Mouse (Mus musculus) frontal cortex, postnatal 25 days (tissue): Measurements from ENCODE around the gene Mto1.
"Not testable (repeated sequence)": the region's sequence is repeated elsewhere in the genome, so short reads cannot be mapped to it uniquely, and the experiment has no call there.

ENCODE experiments used
- DNase-seq, 2 experiments: peaks; one replicate each; pipeline ENCODE4 v3.0.0; 2022; ENCODE audit warnings: low spot score in 2 of 2

Mto1 gene

DNA sequence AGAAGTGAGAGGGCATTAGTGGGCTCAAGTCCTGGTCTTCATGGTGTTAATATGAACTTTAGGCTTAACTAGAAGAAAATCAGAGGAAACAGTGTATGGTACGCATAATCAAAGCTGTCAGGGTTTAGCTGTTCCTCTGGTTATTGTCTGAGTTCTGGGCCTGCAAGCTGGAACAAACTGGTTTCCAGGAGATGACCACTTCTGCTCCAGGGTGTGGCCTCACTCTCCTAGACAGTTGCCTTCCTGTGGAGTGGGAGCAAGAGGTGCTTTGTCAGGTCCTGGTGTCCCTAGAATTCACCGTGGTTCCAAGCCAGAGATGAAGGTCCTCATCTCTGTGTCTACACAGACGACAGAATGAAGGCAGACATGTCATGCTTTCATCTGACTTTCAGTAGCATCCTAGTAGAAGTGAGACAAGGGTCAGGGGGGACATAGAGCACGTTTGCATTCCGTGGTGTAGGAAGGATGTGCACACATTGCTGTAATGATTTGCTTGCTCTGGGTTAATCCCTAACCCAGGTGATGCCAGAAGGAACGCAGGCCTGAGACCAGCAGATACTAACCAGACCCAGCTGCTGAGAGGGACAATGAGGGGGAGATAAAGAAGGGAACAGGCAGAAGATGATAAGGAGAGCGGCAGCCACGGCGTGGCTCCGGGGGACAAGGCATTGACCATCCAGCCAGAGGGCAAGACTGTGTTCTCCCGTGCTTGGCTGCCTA, 58.2 kb downstream of the Mto1 start:
- DNase-seq: no peak

GRCm38 (mm10) chr9:78506722-78507077, 58.7 kb downstream of the Mto1 start:
- no peak for DNase-seq

- DNase-seq: no peak
Observed at GRCm38 (mm10) chr9:78508106-78508786, 60.2 kb downstream of the Mto1 start.

DNA sequence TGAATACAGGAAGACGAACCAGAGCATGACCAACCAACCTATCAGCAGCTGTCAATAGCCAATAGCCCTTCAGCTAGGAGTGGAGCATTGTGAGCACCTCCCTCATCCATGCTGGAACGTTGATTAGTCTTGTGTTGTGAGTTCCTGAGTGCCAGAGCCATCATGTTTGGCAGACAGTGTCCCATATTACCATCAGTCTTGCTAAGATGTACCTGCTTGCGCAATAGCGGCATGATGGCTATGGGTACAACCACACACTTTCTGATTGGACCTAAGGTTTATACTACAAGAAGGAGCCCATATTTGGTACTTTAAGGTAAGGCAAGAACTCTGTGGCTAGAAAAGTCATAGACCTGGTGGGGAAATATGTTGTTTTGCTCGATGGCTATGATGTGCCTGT, 63.7 kb downstream of the Mto1 start:
- no peak for DNase-seq

DNA sequence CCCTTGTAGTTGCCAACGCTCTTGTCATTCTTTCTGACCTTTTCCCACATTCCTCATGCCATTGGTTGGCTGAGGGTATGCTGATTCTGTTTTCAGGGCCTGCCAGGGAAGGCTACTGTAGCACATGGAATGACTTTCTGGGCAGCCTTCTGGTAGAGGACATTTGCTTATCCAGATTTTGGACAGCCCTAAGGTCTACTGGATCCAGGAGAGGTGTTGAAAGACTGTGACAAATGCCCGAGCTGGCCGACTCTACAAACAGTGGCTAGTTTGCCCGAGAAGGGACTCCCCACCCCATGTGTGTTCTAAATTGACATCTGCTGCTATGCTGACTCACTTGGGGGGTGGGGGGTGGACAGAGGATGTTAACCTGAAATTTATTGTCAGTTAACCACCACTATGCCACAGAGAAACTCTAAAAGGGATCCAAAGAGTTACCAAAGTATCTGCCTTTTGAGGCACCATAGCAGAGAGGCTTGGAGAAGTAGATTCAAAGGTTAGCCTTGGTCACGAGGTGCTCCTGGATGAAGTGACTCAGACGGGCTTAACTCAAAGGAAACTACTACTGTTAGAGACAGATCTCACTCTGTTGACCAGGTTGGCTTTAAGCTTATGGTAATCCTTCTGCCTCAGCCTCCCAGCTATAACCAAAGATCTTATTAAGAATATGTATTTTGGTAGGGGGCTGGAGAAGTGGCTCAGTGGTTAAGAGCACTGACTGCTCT, 65.9 kb downstream of the Mto1 start:
- DNase-seq: no peak

DNA sequence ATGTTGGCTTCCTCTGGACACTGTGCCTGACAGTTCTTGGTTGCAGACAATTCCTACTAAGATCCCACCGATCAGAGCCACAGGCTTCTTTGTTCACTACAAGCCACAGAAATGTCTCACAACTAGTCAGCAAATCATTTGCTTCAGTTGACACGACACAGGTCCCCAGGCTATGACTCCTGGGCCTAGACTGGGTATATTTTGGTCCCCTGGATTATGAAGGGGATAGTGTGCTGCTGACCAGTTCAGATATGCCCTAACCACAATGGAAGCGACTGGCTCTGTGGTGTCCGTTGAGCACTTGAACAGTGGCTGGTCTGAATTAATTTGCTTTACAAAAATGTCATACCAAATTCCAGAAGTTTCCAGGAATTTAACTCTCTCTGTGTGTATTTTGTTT, 66.7 kb downstream of the Mto1 start:
- no peak for DNase-seq

DNA sequence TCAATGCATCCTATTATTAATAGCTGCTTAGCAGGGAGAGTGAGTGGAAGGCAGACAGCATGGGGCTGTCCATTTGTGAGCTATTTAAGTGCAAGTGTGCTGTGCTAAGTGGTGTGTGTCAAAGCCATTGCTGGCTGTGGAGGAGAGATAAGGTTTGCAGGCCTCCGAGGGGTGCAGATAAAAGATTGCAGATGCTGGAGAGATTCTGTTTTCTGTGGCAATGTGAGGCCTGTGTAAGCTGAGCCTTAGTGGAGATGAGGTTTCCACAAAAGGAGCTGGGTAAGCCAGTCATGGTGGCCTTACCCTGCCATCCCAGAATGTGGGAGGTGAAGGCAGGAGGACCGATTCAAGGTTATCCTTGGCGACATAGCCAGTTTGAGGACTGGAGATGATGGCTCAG, 68.1 kb downstream of the Mto1 start:
- DNase-seq: no peak

DNA sequence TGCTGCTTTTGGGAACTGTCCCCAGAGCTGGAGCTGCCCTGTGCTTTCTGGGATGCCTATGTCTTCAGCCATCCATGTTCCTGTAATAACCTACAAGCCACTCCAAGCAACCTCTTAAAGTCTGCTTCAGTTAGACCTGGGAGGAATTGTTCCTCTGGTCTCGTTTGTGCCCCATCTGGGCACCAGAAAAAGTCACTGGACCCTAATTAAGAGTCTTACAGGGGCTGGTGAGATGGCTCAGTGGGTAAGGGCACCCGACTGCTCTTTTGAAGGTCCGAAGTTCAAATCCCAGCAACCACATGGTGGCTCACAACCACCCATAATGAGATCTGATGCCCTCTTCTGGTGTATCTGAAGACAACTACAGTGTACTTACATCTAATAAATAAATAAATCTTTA, 69.2 kb downstream of the Mto1 start:
- not testable (repeated sequence) for DNase-seq

GRCm38 (mm10) chr9:78520127-78520779, 72.2 kb downstream of the Mto1 start:
- no peak for DNase-seq

DNA sequence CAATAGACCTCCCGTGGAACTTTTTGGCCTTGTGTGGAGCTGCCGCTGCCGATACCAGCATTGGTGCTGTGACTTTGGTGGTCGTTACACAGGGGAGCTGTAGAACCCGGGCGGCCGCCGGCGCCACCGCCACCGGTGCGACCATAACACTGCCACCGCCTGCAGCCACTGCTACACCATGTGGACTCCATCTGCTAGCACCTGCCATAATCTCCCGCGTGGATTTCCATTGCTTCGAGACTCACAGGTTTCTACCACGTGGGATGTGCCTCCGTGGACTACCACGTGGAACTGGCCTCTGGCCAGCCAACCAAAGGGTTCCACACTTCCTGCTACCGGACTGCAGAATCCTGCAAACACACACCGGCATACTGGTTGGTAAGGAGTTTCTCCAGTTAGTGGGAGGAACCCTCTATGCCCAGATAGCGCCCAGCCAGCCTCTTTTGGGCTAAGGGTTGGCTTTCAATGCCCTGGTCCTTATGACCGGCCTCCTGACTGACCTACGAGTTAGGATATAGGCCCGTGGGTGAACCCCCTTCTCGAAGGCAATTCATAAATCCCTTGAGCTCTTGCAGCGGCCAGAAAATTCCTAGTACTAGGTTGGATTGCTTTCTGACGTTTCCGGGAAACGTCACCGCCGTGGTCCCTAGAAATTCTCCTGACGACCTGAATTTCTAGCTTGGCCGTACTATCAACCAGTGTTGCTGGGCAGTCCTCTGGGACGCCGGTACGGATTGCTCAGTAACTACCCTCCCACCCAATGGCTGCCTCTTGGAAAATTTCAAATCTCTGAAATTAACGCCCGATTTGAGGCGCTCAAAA, 73.0 kb downstream of the Mto1 start:
- DNase-seq: peak in 1 of 2 experiments; percentile 29

DNA sequence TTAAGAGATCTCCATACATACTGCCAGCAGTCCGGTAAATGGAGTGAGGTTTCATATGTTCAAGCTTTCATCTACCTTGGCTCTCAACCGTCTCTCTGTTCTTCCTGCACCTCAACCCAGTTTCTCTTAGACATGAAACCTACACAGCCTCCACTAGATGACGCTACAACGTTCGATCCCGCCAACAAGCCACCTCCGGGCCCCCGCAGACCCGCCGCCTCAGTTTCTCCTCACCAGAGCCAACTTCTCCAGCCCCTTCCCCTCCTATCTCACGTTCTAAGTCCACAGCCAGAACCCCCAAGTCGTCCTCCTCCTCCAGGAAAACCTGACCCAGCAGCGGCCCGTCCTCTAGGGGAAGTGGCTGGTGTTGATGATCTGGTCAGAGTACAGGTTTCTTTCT, 73.7 kb downstream of the Mto1 start:
- no peak for DNase-seq
